Mouse (Mus musculus) cerebellum, adult 2 months (tissue): ENCODE measurements around the gene Map3k14. TPM values are rescaled to one million over a fixed set of nuclear protein-coding genes. Genes with fewer than 3 reads are reported as not detected.

ENCODE experiments used
- DNase-seq, 2 experiments: peaks; one replicate each; pipeline ENCODE4 v3.0.0; 2021
- H3K27ac ChIP-seq: fragments of 200-500 bp; 2 replicates; pipeline ENCODE4 v1.5.1; 2012; ENCODE audit warnings: low read length, control low read depth, inconsistent platforms; ENCODE audit not compliant: insufficient read depth
- H3K27me3 ChIP-seq: fragments of 200-500 bp; 2 replicates; pipeline ENCODE4 v1.6.1; 2012; ENCODE audit warnings: inconsistent platforms, mild to moderate bottlenecking, low read length, moderate library complexity; ENCODE audit not compliant: control insufficient read depth, insufficient read depth
- H3K4me1 ChIP-seq: fragments of 200-500 bp; 2 replicates; pipeline ENCODE4 v1.6.1; 2011; ENCODE audit warnings: low read length; ENCODE audit not compliant: control insufficient read depth, insufficient read depth
- H3K4me3 ChIP-seq: fragments of 200-500 bp; replicated peaks from 2 replicates; pipeline ENCODE3; 2011; ENCODE audit warnings: mild to moderate bottlenecking, low read depth, low read length, control low read depth; ENCODE audit not compliant: insufficient read depth
- CTCF ChIP-seq: fragments of 200-500 bp; IDR thresholded peaks from 2 replicates; pipeline ENCODE4 v1.5.1; 2011; ENCODE audit warnings: low read depth, mild to moderate bottlenecking, control low read depth, low read length, moderate library complexity, borderline replicate concordance; ENCODE audit not compliant: insufficient read depth
- POLR2A ChIP-seq: fragments of 200-500 bp; IDR thresholded peaks from 2 replicates; pipeline ENCODE4 v1.6.1; 2011; ENCODE audit warnings: low read length, control low read depth, borderline replicate concordance; ENCODE audit not compliant: insufficient read depth
- WGBS: fragments of 180-500 bp; shearing (Covaris S2); methylation state at CpG from one replicate; pipeline ENCODE4 v1.1.7; 2018; 5-methylcytosine and 5-hydroxymethylcytosine counted together
- polyA plus RNA-seq: library from polyadenylated mRNA; depleted of rRNA; stranded (reverse); fragments of >200 nt; gene quantifications from 2 replicates; pipeline ENCODE4 v1.2.3, GENCODE M21; 2012

Map3k14 gene
- polyA plus RNA-seq, 1 experiment, result 6.0 TPM

DNA sequence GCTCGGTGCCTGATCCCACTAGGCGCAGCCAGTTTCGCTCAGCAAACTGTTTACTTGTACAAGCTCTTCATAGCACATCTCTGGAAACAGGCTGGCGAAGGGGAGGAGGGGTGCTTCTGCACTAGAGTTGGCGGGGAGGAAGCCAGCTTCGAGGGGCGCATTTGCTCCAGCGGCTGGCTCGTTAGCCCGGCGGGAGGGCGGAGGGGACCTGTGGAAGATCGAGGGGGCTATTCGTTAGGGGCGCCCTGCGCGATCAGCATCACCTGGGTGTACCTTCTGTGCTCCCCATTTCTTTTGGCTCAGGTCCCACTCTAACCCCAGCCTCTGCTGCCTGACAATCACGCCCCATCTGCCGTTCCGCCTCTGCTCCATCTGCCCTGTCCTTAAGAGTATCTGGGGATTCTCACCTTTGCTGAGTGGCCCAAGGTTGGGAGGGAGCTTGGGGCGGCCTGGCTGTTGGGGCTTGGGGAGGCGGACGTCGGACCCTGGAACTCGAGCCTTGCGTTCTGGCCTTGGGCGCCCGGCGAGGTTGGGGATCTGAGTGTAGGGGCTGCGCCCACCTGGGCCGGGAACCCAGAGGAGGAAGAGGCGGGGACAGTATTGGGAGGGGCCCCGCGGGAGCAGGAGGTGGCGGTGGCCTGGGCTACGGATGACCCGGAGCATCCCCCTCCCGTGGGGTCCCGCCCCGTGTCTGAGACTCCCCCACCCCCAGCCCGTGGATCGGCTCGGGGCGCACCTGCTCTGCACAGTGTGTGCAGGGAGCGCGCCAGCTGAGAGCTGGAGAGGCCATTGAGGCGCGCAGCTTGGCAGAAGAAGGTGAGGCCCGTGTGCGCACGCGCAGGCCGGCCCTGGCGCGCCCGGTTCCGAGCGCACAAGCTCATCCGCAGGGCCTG lies 68.1 kb downstream of the Map3k14 start:
- 2% methylated on average over 58 of the region's 59 CpGs for WGBS
- TF ChIP-seq CTCF, result no peak
- TF ChIP-seq POLR2A, result peak; percentile 75
- Histone ChIP-seq H3K4me1 (peaks cover 48% of the 10 kb centered on the region), H3K27ac (peak overlapping the region; percentile 99), H3K27me3 (no peaks in the 10 kb centered on the region), H3K4me3 (peak overlapping the region; percentile 85)
- peak; percentile 91 to 92 for DNase-seq

DNA sequence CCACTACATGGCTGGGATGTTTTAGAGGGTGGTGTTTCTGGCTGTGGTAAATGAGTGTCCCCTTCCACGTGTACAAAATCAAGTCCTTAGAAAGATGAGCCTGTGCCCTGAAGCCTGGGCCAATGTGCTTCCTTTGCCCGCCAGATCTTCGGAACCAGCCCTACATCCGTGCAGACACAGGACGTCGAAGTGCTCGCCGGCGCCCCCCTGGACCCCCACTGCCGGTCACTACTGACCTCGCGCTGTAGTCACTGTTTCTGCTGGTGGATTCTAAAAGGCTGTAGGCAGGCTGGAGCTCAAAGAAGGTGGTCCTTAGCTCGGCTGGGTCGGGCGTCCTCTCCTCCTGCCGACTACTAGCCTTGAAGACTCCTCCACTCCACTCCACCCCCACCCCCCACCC lies 68.9 kb downstream of the Map3k14 start:
- peak overlapping the region; percentile 85 for H3K4me3 ChIP-seq
- H3K27ac ChIP-seq, result peak overlapping the region; percentile 30
- 10% methylated on average over 16 of the region's 16 CpGs for WGBS
- TF ChIP-seq CTCF, result no peak
- no peak for TF ChIP-seq POLR2A
- H3K4me1 ChIP-seq, result peaks cover 48% of the 10 kb centered on the region
- H3K27me3 ChIP-seq, result no peaks in the 10 kb centered on the region
- DNase-seq, result peak; percentile 41 to 61

DNA sequence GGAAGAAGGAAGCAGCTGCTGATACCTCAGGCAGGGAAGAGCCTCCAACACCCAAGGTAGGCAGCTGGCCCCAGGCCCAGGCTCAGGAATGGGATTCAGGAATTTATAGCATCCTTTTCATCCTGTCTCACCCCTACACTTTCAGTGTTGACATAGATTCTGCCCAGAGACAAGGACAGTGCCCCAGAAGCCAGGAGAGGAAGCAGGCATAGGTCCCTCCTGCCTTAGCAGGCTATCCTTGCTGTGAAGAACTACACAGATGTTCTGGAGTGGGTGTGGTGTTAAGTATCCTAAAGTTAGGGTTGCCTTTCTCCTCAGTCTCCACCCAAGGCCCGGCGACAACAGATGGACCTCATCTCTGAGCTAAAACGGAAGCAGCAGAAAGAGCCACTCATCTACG lies 69.9 kb downstream of the Map3k14 start:
- H3K4me3 ChIP-seq, result no peak overlapping the region

DNA sequence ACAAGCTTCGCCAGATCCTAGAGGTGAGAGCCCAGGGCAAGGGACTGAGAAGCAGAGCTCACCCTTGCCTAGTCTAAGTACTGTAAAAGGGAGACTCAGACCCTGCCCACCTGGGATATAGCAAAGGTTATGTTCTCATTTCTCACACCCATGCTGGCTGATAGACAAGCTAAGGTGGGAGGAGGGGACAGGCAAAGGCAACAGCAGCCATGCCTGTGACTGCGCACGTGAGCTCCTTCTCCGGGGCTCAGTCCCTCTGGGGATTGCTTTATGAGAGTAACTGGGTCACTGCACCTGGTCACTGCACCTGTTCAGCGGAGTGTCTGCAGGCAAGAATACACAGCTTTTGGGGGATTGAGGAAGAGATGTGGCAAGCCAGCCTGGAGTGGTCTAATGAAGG lies 71.6 kb downstream of the Map3k14 start:
- Histone ChIP-seq H3K4me1 (peaks cover 40% of the 10 kb centered on the region), H3K27me3 (no peaks in the 10 kb centered on the region), H3K4me3 (no peak overlapping the region), H3K27ac (peak overlapping the region; percentile 57)
- peak; percentile 49 to 51 for DNase-seq
- WGBS, result 43% methylated on average over 5 of the region's 5 CpGs
- TF ChIP-seq POLR2A, result no peak
- TF ChIP-seq CTCF, result no peak

More for the DNA sequence above, 69.9 kb downstream of the Map3k14 start:
- TF ChIP-seq POLR2A (no peak), CTCF (no peak)
- H3K27me3 ChIP-seq, result no peaks in the 10 kb centered on the region
- peaks cover 48% of the 10 kb centered on the region for H3K4me1 ChIP-seq
- no peak for DNase-seq
- 35% methylated on average over 4 of the region's 4 CpGs for WGBS
- peak overlapping the region; percentile 12 for H3K27ac ChIP-seq

DNA sequence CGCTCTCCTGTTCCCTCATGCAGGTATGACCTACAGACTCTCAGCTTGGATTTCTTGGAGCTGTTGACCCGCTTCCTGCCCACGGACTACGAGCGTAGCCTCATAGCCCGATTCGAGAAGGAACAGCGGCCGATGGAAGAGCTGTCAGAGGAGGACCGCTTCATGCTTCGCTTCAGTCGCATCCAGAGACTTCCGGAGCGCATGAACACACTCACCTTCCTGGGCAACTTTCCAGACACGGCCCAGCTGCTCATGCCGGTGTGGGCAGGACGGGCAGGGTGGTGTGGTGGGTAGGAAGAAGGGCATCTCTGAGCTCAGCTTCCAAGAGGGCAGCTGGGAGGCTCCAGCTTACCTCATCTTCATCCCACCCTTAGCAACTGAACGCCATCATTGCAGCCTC lies 72.0 kb downstream of the Map3k14 start:
- Histone ChIP-seq H3K27me3 (no peaks in the 10 kb centered on the region), H3K27ac (peak overlapping the region; percentile 57), H3K4me1 (peaks cover 38% of the 10 kb centered on the region), H3K4me3 (no peak overlapping the region)
- WGBS, result 53% methylated on average over 18 of the region's 18 CpGs
- peak; percentile 54 to 55 for DNase-seq
- no peak for TF ChIP-seq POLR2A
- TF ChIP-seq CTCF, result no peak

DNA sequence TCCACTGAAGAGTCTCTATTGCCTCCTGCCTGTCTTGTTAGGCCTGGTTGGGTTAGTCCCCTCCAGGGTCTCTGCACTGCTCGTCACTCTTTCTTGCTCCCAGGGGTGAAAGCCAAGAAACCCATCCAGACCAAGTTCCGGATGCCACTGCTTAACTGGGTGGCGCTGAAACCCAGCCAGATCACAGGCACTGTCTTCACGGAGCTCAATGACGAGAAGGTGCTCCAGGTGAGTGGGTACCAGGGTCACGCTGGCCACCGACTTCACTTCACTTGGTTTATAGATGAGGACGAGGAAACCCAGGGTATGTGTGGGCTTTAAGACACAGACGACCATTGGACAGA lies 73.5 kb downstream of the Map3k14 start:
- peak in 1 of 2 experiments; percentile 34 for DNase-seq
- Histone ChIP-seq H3K27me3 (no peaks in the 10 kb centered on the region), H3K27ac (peak overlapping the region; percentile 68), H3K4me3 (peak overlapping the region; percentile 78), H3K4me1 (peaks cover 40% of the 10 kb centered on the region)
- WGBS, result 44% methylated on average over 9 of the region's 9 CpGs
- TF ChIP-seq CTCF (no peak), POLR2A (no peak)

DNA sequence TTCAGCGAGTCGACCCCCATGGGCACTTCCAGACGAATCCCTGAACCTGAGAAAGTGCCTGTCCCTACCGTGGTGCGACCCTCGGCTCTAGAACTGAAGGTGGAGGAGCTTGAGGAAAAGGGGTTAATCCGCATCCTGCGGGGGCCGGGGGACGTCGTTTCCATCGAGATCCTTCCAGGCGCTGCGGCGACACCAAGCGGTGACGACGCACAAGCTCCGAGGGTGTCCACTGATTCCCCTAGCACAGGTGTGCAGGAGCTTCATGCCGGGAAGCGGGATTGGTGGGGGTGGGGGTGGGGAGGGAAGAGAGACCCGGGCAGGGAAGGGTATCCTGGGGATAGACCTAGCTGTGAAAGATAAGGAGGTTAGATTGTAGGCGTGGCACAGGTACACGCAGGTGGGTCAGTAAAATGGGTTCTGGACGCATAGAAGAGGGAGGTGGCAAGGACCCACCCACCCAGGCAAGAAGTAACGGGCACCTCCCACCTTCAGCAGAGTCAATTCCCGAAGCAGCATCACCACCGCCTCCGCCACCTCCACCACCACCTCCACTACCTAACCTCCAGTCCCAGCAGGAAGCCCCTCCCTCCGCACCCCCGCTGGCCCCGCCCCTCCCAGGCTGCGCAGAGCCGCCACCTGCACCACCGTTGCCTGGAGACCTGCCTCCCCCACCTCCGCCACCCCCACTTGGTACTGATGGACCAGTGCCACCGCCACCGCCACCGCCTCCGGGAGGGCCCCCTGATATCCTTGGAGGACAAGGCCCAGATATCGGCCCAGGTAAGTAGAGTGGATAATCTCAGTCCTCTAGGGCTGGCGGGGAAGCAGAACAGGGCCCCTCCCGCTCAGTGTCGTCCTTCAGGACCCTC lies 74.1 kb downstream of the Map3k14 start:
- Histone ChIP-seq H3K4me1 (peaks cover 39% of the 10 kb centered on the region), H3K27me3 (no peaks in the 10 kb centered on the region), H3K27ac (peak overlapping the region; percentile 84), H3K4me3 (peak overlapping the region; percentile 78)
- peak; percentile 83 to 87 for DNase-seq
- 3% methylated on average over 44 of the region's 44 CpGs for WGBS
- peak; percentile 28; the same call in 1 of the 2 replicates for TF ChIP-seq POLR2A
- peak; percentile 59 for TF ChIP-seq CTCF
